Mouse (Mus musculus): ENCODE measurements at regions not wholly inside any gene's neighbourhood (a gene's known extent, or its start where the extent isn't known, plus 50 kb on each side); places are given as distances from the start of the nearest gene placed in this dataset.

DNA sequence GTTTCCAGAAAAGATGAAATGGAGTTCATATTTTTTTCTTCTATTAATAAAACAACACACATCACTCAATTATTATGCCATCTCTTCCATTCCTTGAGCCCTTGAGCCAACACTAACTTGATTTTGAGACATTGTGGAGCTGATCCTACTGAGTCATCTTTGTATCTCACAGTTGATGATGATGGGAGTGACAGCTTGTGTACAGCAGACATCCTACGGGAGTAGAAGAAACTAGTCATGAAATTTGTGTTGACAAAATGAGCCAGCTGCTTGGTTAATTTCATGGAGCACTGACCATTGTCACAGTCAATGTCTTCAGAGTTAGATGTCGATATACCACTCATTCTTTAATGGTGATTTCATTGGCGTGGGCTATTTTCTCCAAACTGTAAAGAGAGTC, 912.6 kb downstream of the Defb40 start:
- TF ChIP-seq HCFC1 (IDR thresholded peaks at IDR 0.05; ENCODE audit: borderline replicate concordance, insufficient read depth, low read length): no peak
- TF ChIP-seq ZC3H11A (IDR thresholded peaks at IDR 0.05; ENCODE audit: borderline replicate concordance, low read depth, low read length): no peak
- no peak for TF ChIP-seq CHD2 (IDR thresholded peaks at IDR 0.05; ENCODE audit: low read depth, low read length)
- TF ChIP-seq MAFK (IDR thresholded peaks at IDR 0.05; ENCODE audit: insufficient read depth, low read depth, low read length): no peak
